Mouse (Mus musculus) midbrain, postnatal 0 days (tissue): ENCODE measurements at regions not wholly inside any gene's neighbourhood (a gene's known extent, or its start where the extent isn't known, plus 50 kb on each side); places are given as distances from the start of the nearest gene placed in this dataset.

Experiments used
- ATAC-seq: fragments of 200-750 bp; cut with Nextera tagmentation; 2 replicates; pipeline ENCODE4 v1.8.0; 2017; ENCODE audit warnings: moderate number of reproducible peaks, mild to moderate bottlenecking, moderate TSS enrichment, moderate library complexity; ENCODE audit not compliant: low FRiP score
- DNase-seq: peaks from one replicate; pipeline ENCODE4 v3.0.0-alpha.2; 2015; ENCODE audit warnings: low spot score
- H3K27ac ChIP-seq: fragments of 300-500 bp; sonication (generic); 2 replicates; pipeline ENCODE4 v1.5.1; 2014; ENCODE audit warnings: low read depth, mild to moderate bottlenecking, low read length, mixed read lengths
- H3K27me3 ChIP-seq: fragments of 300-500 bp; sonication (generic); 2 replicates; pipeline ENCODE4 v1.6.1; 2014; ENCODE audit warnings: low read length, control low read depth, mixed read lengths; ENCODE audit not compliant: insufficient read depth
- H3K36me3 ChIP-seq: fragments of 300-500 bp; sonication (generic); 2 replicates; pipeline ENCODE4 v1.6.1; 2014; ENCODE audit warnings: low read length, control low read depth, mixed read lengths; ENCODE audit not compliant: insufficient read depth
- H3K4me1 ChIP-seq: fragments of 300-500 bp; sonication (generic); 2 replicates; pipeline ENCODE4 v1.6.1; 2014; ENCODE audit warnings: mild to moderate bottlenecking, control low read depth, antibody characterized with exemption, low read length, mixed read lengths; ENCODE audit not compliant: insufficient read depth
- H3K4me2 ChIP-seq: fragments of 300-500 bp; sonication (generic); 2 replicates; pipeline ENCODE4 v1.6.1; 2014; ENCODE audit warnings: low read depth, mild to moderate bottlenecking, low read length, mixed read lengths; ENCODE audit not compliant: poor library complexity, severe bottlenecking
- H3K4me3 ChIP-seq: fragments of 300-500 bp; sonication (generic); 2 replicates; pipeline ENCODE4 v1.5.1; 2014; ENCODE audit warnings: low read depth, mild to moderate bottlenecking, low read length, moderate library complexity
- H3K9ac ChIP-seq: fragments of 300-500 bp; sonication (generic); replicated peaks from 2 replicates; pipeline ENCODE4 v1.6.1; 2014; ENCODE audit warnings: mild to moderate bottlenecking, low read length, moderate library complexity, mixed read lengths; ENCODE audit not compliant: poor library complexity, severe bottlenecking
- H3K9me3 ChIP-seq: fragments of 300-500 bp; sonication (generic); 2 replicates; pipeline ENCODE4 v1.6.1; 2016; ENCODE audit warnings: low read length, control low read depth
- CTCF ChIP-seq: IDR thresholded peaks from 2 replicates; pipeline ENCODE4 v1.5.1; 2016; ENCODE audit warnings: antibody characterized with exemption, mild to moderate bottlenecking
- WGBS: fragments of 180-500 bp; shearing (Covaris S2); extraction: QIAGEN DNeasy Blood & Tissue Kit; methylation state at CpG from one replicate; pipeline ENCODE4 v1.1.7; 2014; 5-methylcytosine and 5-hydroxymethylcytosine counted together

DNA sequence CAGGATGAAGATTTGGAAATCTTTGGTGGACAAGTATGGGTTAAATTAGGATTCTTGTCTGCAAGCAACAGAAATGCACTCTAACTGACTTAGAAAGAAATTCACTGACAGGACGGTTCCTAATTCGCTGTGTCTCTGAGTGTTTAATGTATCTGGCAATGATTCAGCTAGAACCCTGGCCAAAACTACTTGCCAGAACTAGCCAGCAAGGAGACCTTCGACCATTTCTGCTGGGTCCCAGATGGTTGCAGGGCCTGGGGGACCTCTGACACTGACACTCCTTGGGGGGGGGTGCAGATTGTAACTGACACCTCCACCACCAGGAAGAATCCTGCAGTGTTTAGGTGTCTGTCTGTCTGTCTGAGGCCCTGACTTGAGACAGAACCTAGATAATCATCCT is 172.1 kb upstream of the Kit start:
- H3K9me3 ChIP-seq = no peaks in the 10 kb centered on the region
- H3K36me3 ChIP-seq = no peaks in the 10 kb centered on the region
- no peak for TF ChIP-seq CTCF
- H3K9ac ChIP-seq = no peak overlapping the region
- H3K4me2 ChIP-seq = no peak overlapping the region
- H3K4me3 ChIP-seq = no peak overlapping the region
- no peak overlapping the region for H3K27ac ChIP-seq
- DNase-seq = peak; percentile 58
- H3K27me3 ChIP-seq = no peaks in the 10 kb centered on the region
- H3K4me1 ChIP-seq = 0 out of 2 replicates have a peak, but pooled peaks cover 3% of the 10 kb centered on the region
- 49% methylated on average over 3 of the region's 3 CpGs for WGBS
- ATAC-seq = no peak

DNA sequence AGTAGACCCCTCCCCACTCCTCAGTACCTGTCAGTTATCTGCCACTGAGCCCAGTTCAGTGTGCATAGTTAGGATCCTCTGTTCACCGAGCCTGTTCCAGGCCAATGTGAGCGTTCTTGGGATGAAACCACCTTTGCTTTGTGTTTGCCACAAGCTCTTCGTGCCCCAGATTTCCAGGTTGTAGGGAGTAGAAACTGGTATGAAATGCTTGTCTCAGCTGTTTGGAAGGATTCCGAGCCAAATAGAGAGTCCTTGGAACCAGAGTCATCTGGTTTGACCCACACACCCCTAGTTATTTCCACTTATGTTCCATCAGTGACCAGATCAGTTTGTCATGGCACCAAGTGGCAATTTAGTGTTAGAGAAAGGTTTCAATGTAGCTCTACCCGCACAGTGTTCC is 171.2 kb upstream of the Kit start:
- Histone ChIP-seq H3K4me1 (0 out of 2 replicates have a peak, but pooled peaks cover 3% of the 10 kb centered on the region), H3K36me3 (no peaks in the 10 kb centered on the region), H3K9ac (no peak overlapping the region), H3K4me2 (no peak overlapping the region), H3K27ac (no peak overlapping the region), H3K9me3 (no peaks in the 10 kb centered on the region), H3K27me3 (peaks cover 1% of the 10 kb centered on the region; the same call in 1 of the 2 replicates), H3K4me3 (no peak overlapping the region)
- WGBS = 94% methylated on average over 5 of the region's 5 CpGs
- DNase-seq (no peak), ATAC-seq (no peak)
- no peak for TF ChIP-seq CTCF

DNA sequence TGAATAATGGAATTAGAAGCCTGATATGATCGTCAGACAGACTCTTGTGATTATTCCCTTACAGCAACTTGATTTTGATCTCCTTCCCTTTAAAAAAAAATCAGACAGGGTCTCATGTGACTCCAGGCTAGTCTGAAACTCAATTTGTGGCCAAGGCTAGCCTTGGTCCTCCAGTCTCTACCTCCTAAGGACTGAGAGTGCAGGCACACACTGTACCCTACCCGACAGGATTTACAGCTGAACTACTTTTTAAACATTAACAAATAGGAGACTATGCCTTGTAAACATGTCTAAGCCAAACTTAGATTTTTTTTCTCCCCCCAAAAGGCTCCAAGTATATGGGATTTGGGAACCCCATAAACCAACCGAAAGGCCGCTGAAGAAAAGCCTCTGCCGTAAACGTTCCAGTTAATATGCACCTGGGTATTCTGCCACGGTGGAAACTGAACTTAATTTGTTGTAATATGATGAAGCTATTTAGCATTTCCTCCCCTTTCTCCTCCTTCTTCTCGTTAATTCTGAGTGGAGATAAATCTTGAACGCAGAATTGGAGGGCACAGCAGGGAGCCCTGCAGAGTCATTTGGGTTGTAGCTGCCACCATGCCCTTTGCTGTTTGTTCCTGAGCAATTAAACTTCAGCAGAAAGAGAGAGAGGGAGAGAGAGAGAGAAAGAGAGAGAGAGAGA is 170.0 kb upstream of the Kit start:
- DNase-seq = no peak
- Histone ChIP-seq H3K9ac (no peak overlapping the region), H3K36me3 (no peaks in the 10 kb centered on the region), H3K4me1 (0 out of 2 replicates have a peak, but pooled peaks cover 3% of the 10 kb centered on the region), H3K27ac (no peak overlapping the region), H3K27me3 (peaks cover 4% of the 10 kb centered on the region; the same call in 1 of the 2 replicates), H3K4me2 (no peak overlapping the region), H3K9me3 (no peaks in the 10 kb centered on the region), H3K4me3 (no peak overlapping the region)
- no peak for ATAC-seq
- WGBS = 41% methylated on average over 9 of the region's 9 CpGs
- no peak for TF ChIP-seq CTCF

DNA sequence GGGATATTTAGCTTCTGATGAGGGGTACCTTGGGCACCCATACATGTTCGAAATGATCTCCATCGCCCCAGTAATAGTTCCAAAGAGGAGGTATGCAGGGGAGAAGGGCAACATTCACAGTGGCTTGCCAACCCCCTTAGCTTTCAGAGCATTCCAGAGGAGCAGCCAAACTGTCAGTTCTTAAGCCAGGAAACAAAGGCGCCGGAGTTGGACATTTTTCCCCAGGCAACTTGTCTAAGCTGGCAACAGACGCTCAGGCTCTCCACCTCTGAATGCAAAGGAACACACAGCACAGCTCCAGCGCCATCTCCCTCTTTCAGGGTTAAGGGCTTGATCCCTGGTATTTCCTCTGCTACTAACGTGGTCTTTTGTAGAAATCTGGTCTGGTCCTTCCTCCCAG is 169.2 kb upstream of the Kit start:
- ATAC-seq = no peak
- H3K27ac ChIP-seq = no peak overlapping the region
- WGBS = 22% methylated on average over 7 of the region's 7 CpGs

GRCm38 (mm10) chr5:75407686-75408085 is 167.0 kb upstream of the Kit start:
- DNase-seq = no peak
- 31% methylated on average over 10 of the region's 10 CpGs for WGBS
- no peak overlapping the region for H3K27ac ChIP-seq

More for the DNA sequence above, 169.2 kb upstream of the Kit start:
- Histone ChIP-seq H3K36me3 (no peaks in the 10 kb centered on the region), H3K9ac (no peak overlapping the region), H3K4me1 (0 out of 2 replicates have a peak, but pooled peaks cover 3% of the 10 kb centered on the region), H3K9me3 (no peaks in the 10 kb centered on the region), H3K4me3 (no peak overlapping the region), H3K27me3 (peaks cover 4% of the 10 kb centered on the region; the same call in 1 of the 2 replicates), H3K4me2 (no peak overlapping the region)
- TF ChIP-seq CTCF = no peak
- peak; percentile 61 for DNase-seq

More at GRCm38 (mm10) chr5:75407686-75408085, 167.0 kb upstream of the Kit start:
- Histone ChIP-seq H3K27me3 (peaks cover 4% of the 10 kb centered on the region; the same call in 1 of the 2 replicates), H3K9ac (no peak overlapping the region), H3K36me3 (no peaks in the 10 kb centered on the region), H3K9me3 (no peaks in the 10 kb centered on the region), H3K4me1 (0 out of 2 replicates have a peak, but pooled peaks cover 3% of the 10 kb centered on the region), H3K4me2 (no peak overlapping the region), H3K4me3 (no peak overlapping the region)
- no peak for TF ChIP-seq CTCF
- no peak for ATAC-seq
